Mouse (Mus musculus): ENCODE data around the gene Spef2.

- TF ChIP-seq CTCF (IDR thresholded peaks at IDR 0.05; ENCODE audit: control insufficient read depth, insufficient read depth, insufficient replicate concordance, low read depth, low read length) (no peak), POLR2A (IDR thresholded peaks at IDR 0.05; ENCODE audit: control insufficient read depth, low read depth, low read length) (no peak)
Observed at GRCm38 (mm10) chr15:9624619-9625018, 124.0 kb downstream of the Spef2 start.

Measured in testis, adult 2 months (tissue).